Mouse (Mus musculus): Measurements from ENCODE around the gene Tspyl4.

The Tspyl4 gene

GRCm38 (mm10) chr10:34326701-34327100, 29.5 kb downstream of the Tspyl4 start:
- DNase-seq (ENCODE audit: low spot score): peak; percentile 16

- no peak for DNase-seq (ENCODE audit: low spot score)
These were observed 29.9 kb downstream of the Tspyl4 start for GRCm38 (mm10) chr10:34327144-34327543.

GRCm38 (mm10) chr10:34328310-34328709, 31.1 kb downstream of the Tspyl4 start:
- peak; percentile 66 for DNase-seq (ENCODE audit: low spot score)

GRCm38 (mm10) chr10:34341014-34341413, 43.8 kb downstream of the Tspyl4 start:
- DNase-seq (ENCODE audit: low spot score): peak; percentile 14

GRCm38 (mm10) chr10:34341886-34342285, 44.6 kb downstream of the Tspyl4 start:
- DNase-seq (ENCODE audit: low spot score): no peak

Measured in lung, postnatal 25 days (tissue).